27 mouse cellular contexts compared by ENCODE assay signal in the genomic region with DNA sequence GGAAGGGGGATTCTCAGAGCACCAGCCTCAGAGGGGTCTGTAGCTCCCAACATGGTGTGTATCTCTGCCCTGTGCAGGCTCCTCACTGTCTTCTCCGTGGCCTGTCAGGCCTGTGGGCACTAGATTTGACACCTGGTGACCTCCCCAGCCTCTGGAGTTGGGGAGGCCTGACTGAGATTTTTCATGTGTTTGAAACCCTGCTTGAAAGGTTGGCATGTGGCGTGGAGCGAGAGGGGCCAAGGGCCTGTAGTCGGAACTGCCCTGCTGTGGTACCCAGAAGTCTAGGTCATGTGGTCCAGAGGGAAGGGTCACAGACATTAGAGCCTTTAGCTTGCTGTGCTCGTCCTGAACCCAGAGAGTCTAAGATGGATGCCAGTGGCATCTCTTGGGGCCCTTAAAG.
"Had no signal": no experiment of that assay in that cellular context is flagged by ENCODE, and none has a peak within 500 bp of the region (broad histone marks: within the 10 kb centered on the region; RNA-seq: fewer than 3 reads in every experiment).

No protein-coding gene starts in this region.

- H3K36me3 ChIP-seq: forebrain, embryonic 15.5 days had no signal

- DNase-seq: cerebellum, adult 2 months; cerebellum, adult 8-10 months; cerebellum, adult 9-10 months; cerebellum, adult 9-11 months; cerebellum, postnatal 10 days; cerebellum, postnatal 14 days; cerebellum, postnatal 25 days; cerebellum, postnatal 36 days; embryo, embryonic 11 days; forebrain, postnatal 0 days; gastrocnemius, postnatal 10 days; gastrocnemius, postnatal 14 days; gastrocnemius, postnatal 25 days; gastrocnemius, postnatal 36 days; heart, adult 18-20 months; heart, adult 2 months had no signal

- H3K9me3 ChIP-seq: embryonic facial prominence, embryonic 10.5 days; embryonic facial prominence, embryonic 12.5 days; embryonic facial prominence, embryonic 13.5 days; embryonic facial prominence, embryonic 15.5 days; forebrain, embryonic 10.5 days; forebrain, embryonic 12.5 days; forebrain, embryonic 13.5 days; forebrain, embryonic 15.5 days had no signal

- ATAC-seq: forebrain, embryonic 13.5 days; forebrain, embryonic 14.5 days; forebrain, embryonic 15.5 days; forebrain, embryonic 16.5 days; forebrain, postnatal 0 days had no signal

- H3K27me3 ChIP-seq: embryonic facial prominence, embryonic 12.5 days; embryonic facial prominence, embryonic 13.5 days; embryonic facial prominence, embryonic 15.5 days; forebrain, embryonic 12.5 days; forebrain, embryonic 13.5 days; forebrain, embryonic 15.5 days had no signal

- H3K4me2 ChIP-seq: embryonic facial prominence, embryonic 12.5 days; embryonic facial prominence, embryonic 13.5 days; embryonic facial prominence, embryonic 15.5 days; forebrain, embryonic 12.5 days; forebrain, embryonic 13.5 days; forebrain, embryonic 15.5 days had no signal

- H3K9ac ChIP-seq: embryonic facial prominence, embryonic 12.5 days; embryonic facial prominence, embryonic 13.5 days; embryonic facial prominence, embryonic 15.5 days; forebrain, embryonic 12.5 days; forebrain, embryonic 13.5 days; forebrain, embryonic 15.5 days; forebrain, postnatal 0 days had no signal

- H3K4me3 ChIP-seq: embryonic facial prominence, embryonic 10.5 days; embryonic facial prominence, embryonic 12.5 days; embryonic facial prominence, embryonic 13.5 days; embryonic facial prominence, embryonic 15.5 days; erythroblast, embryonic 14.5 days; forebrain, embryonic 10.5 days; forebrain, embryonic 12.5 days; forebrain, embryonic 13.5 days; forebrain, embryonic 15.5 days; heart, adult 2 months had no signal

- H3K27ac ChIP-seq: embryonic facial prominence, embryonic 10.5 days; embryonic facial prominence, embryonic 12.5 days; embryonic facial prominence, embryonic 13.5 days; embryonic facial prominence, embryonic 15.5 days; forebrain, embryonic 10.5 days; forebrain, embryonic 12.5 days; forebrain, embryonic 13.5 days; forebrain, embryonic 15.5 days; heart, adult 2 months had no signal
